ENCODE assay signal across 8 mouse cellular contexts in genomic region chr17:29356479-29356856, GRCm38 (mm10). TPM values are rescaled to one million over a fixed set of nuclear protein-coding genes. Genes with fewer than 3 reads are reported as not detected.
A peak's percentile ranks its signal among the peaks of the same experiment; 100 is the strongest.
DNase-seq lines count a peak whose midpoint lies in the region; ATAC-seq lines count a peak whose summit lies in the region.

No protein-coding gene starts in this region.

- no peak overlapping the region for H3K9ac ChIP-seq in liver, embryonic 15.5 days
- peak overlapping the region; percentile 53 for H3K9ac ChIP-seq in neural tube, embryonic 15.5 days (replicated peaks)

- peak; percentile 45 to 59 for DNase-seq in cerebellum, postnatal 25 days
- no peak for DNase-seq in cerebellum, adult 8-10 months
- peak; percentile 90 for DNase-seq in brain, adult 2 months (ENCODE audit: low read depth, low spot score)
- DNase-seq in gastrocnemius, postnatal 25 days, result peak; percentile 82
- DNase-seq in kidney, adult 11 months, result peak; percentile 82
- no peak for DNase-seq in spleen, postnatal 14 days (ENCODE audit: low spot score in 2 of 2)

- H3K27me3 ChIP-seq in liver, embryonic 15.5 days, result no peaks in the 10 kb centered on the region; the same call in 1 of the 2 replicates
- H3K27me3 ChIP-seq in neural tube, embryonic 15.5 days (replicated peaks), result no peaks in the 10 kb centered on the region

- H3K36me3 ChIP-seq in liver, embryonic 15.5 days (replicated peaks), result no peaks in the 10 kb centered on the region
- no peaks in the 10 kb centered on the region for H3K36me3 ChIP-seq in neural tube, embryonic 15.5 days

- H3K4me2 ChIP-seq in liver, embryonic 15.5 days, result peak overlapping the region; percentile 58
- H3K4me2 ChIP-seq in neural tube, embryonic 15.5 days, result peak overlapping the region; percentile 72

- H3K9me3 ChIP-seq in liver, embryonic 15.5 days (replicated peaks), result no peaks in the 10 kb centered on the region
- H3K9me3 ChIP-seq in neural tube, embryonic 15.5 days (replicated peaks), result no peaks in the 10 kb centered on the region

- 16% methylated on average over 11 of the region's 11 CpGs for WGBS in liver, embryonic 15.5 days (ENCODE audit: insufficient replicate concordance)
- WGBS in neural tube, embryonic 15.5 days, result under 1% methylated on average over 11 of the region's 11 CpGs

- peaks cover 18% of the 10 kb centered on the region for H3K4me1 ChIP-seq in liver, embryonic 15.5 days (replicated peaks)
- peaks cover 32% of the 10 kb centered on the region for H3K4me1 ChIP-seq in neural tube, embryonic 15.5 days

- peak overlapping the region; percentile 41; the same call in 1 of the 2 replicates for H3K27ac ChIP-seq in liver, embryonic 15.5 days (replicated peaks)
- peak overlapping the region; percentile 96 for H3K27ac ChIP-seq in neural tube, embryonic 15.5 days (replicated peaks)

- peak; percentile 66 for ATAC-seq in liver, embryonic 15.5 days (ENCODE audit: insufficient read depth)
- ATAC-seq in neural tube, embryonic 15.5 days (ENCODE audit: low FRiP score), result peak; percentile 96

- H3K4me3 ChIP-seq in liver, embryonic 15.5 days (replicated peaks), result 0 out of 2 replicates have a peak overlapping the region, but pooled peaks have one; percentile 17
- H3K4me3 ChIP-seq in neural tube, embryonic 15.5 days (replicated peaks), result peak overlapping the region; percentile 37

RNA-seq across cellular contexts. Expression of gene Fgd2, which starts 4.2 kb away (rescaled TPM):
- total RNA-seq in gastrocnemius, postnatal 25 days (2021), result 1 to 10 TPM; 1.2 to 1.6 TPM
- polyA plus RNA-seq in liver, embryonic 15.5 days (2015; fragmentation: Nextera tagmentation; extraction: Ambion mirVana), result 6.5 and 8.4 TPM in 2 replicates
- polyA plus RNA-seq in neural tube, embryonic 15.5 days (2015; fragmentation: Nextera tagmentation; extraction: Ambion mirVana), result 3.7 and 9.8 TPM in 2 replicates

RNA-seq across cellular contexts. Expression of gene Mtch1, which starts 8.7 kb away (rescaled TPM):
- 100 to 1,000 TPM; 104 to 106 TPM for total RNA-seq in gastrocnemius, postnatal 25 days (2021)
- 59.4 and 74.4 TPM in 2 replicates for polyA plus RNA-seq in liver, embryonic 15.5 days (2015; fragmentation: Nextera tagmentation; extraction: Ambion mirVana)
- polyA plus RNA-seq in neural tube, embryonic 15.5 days (2015; fragmentation: Nextera tagmentation; extraction: Ambion mirVana), result 453 and 482 TPM in 2 replicates

RNA-seq across cellular contexts. Expression of gene Pi16, which starts 39.0 kb away (rescaled TPM):
- total RNA-seq in gastrocnemius, postnatal 25 days (2021), result 10 to 100 TPM; 27.9 to 47.2 TPM
- polyA plus RNA-seq in liver, embryonic 15.5 days (2015; fragmentation: Nextera tagmentation; extraction: Ambion mirVana), result 1.9 and 2.4 TPM in 2 replicates
- 2.8 TPM in 2 replicates for polyA plus RNA-seq in neural tube, embryonic 15.5 days (2015; fragmentation: Nextera tagmentation; extraction: Ambion mirVana)

Comparison
In these comparisons a context has a peak if more than half of its experiments do, and no peak if none do; other contexts are left out.
1. DNase-seq: peak in cerebellum, postnatal 25 days (2 of 2), brain, adult 2 months (single experiment), gastrocnemius, postnatal 25 days (single experiment) and kidney, adult 11 months (single experiment); none in cerebellum, adult 8-10 months (single experiment) and spleen, postnatal 14 days (0 of 2).